Mouse (Mus musculus) intestine, postnatal 0 days (tissue): Measurements from ENCODE around the gene Vkorc1l1. TPM values are rescaled to one million over a fixed set of nuclear protein-coding genes. Genes with fewer than 3 reads are reported as not detected.

Source experiments
- ATAC-seq: fragments of 200-750 bp; cut with Nextera tagmentation; 2 replicates; pipeline ENCODE4 v1.8.0; 2017; ENCODE audit warnings: mild to moderate bottlenecking, moderate TSS enrichment, moderate library complexity
- H3K27ac ChIP-seq: fragments of 300-500 bp; sonication (generic); 2 replicates; pipeline ENCODE4 v1.5.1; 2014; ENCODE audit warnings: mild to moderate bottlenecking, low read depth, low read length, moderate library complexity
- H3K27me3 ChIP-seq: fragments of 300-500 bp; sonication (generic); replicated peaks from 2 replicates; pipeline ENCODE4 v1.6.1; 2014; ENCODE audit warnings: low read length, mixed read lengths; ENCODE audit not compliant: control insufficient read depth, insufficient read depth
- H3K36me3 ChIP-seq: fragments of 300-500 bp; sonication (generic); 2 replicates; pipeline ENCODE4 v1.6.1; 2014; ENCODE audit warnings: mild to moderate bottlenecking, moderate library complexity; ENCODE audit not compliant: control insufficient read depth, insufficient read depth
- H3K4me1 ChIP-seq: fragments of 300-500 bp; sonication (generic); replicated peaks from 2 replicates; pipeline ENCODE4 v1.6.1; 2014; ENCODE audit warnings: antibody characterized with exemption, low read length, mixed read lengths; ENCODE audit not compliant: control insufficient read depth, insufficient read depth
- H3K4me2 ChIP-seq: fragments of 300-500 bp; sonication (generic); replicated peaks from 2 replicates; pipeline ENCODE4 v1.6.1; 2014; ENCODE audit warnings: low read depth, mild to moderate bottlenecking, moderate library complexity
- H3K4me3 ChIP-seq: fragments of 300-500 bp; sonication (generic); 2 replicates; pipeline ENCODE4 v1.5.1; 2014; ENCODE audit warnings: low read depth, low read length
- H3K9ac ChIP-seq: fragments of 300-500 bp; sonication (generic); 2 replicates; pipeline ENCODE4 v1.6.1; 2014; ENCODE audit warnings: mild to moderate bottlenecking, low read depth, low read length
- H3K9me3 ChIP-seq: fragments of 300-500 bp; sonication (generic); 2 replicates; pipeline ENCODE4 v1.6.1; 2016; ENCODE audit warnings: mixed run types; ENCODE audit not compliant: control insufficient read depth
- CTCF ChIP-seq: sonication (generic); IDR thresholded peaks from 2 replicates; pipeline ENCODE4 v1.5.1; 2016; ENCODE audit warnings: low read depth, mild to moderate bottlenecking, control low read depth, antibody characterized with exemption, moderate library complexity
- WGBS: fragments of 180-500 bp; shearing (Covaris S2); extraction: QIAGEN DNeasy Blood & Tissue Kit; methylation state at CpG from one replicate; pipeline ENCODE4 v1.1.7; 2014; 5-methylcytosine and 5-hydroxymethylcytosine counted together
- polyA plus RNA-seq: library from polyadenylated mRNA; unstranded; fragments of >200 nt; fragmentation: Nextera tagmentation; extraction: Ambion mirVana; gene quantifications from 2 replicates; pipeline ENCODE4 v1.2.1, GENCODE M21; 2015

The Vkorc1l1 gene
- polyA plus RNA-seq, 1 experiment from 2014 or later, result 92.1 TPM

DNA sequence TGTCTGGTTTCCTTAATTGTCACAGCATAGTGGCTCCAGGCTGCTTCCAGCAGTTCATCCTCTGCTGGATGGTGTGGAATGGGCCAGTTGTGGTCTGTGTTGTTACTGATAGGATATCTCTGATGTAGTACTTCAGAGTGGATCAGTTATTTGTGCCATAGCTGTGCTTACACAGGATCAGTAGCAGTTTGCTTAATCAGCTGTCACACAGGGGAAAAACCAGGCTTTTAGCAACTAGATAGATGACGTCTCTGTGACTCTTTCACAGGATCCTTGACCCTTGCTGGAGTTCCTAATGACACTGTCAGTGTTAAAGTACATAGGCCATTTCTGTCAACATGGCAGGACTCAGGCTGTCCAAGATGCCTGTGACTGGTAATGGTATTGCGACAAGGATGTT, 92.1 kb downstream of the Vkorc1l1 start:
- TF ChIP-seq CTCF, result no peak
- WGBS, result 71% methylated on average over 2 of the region's 2 CpGs

More for the DNA sequence above, 92.1 kb downstream of the Vkorc1l1 start:
- no peaks in the 10 kb centered on the region for H3K9me3 ChIP-seq
- H3K4me3 ChIP-seq, result no peak overlapping the region
- H3K27me3 ChIP-seq, result no peaks in the 10 kb centered on the region
- H3K9ac ChIP-seq, result no peak overlapping the region
- H3K27ac ChIP-seq, result no peak overlapping the region
- no peaks in the 10 kb centered on the region for H3K4me1 ChIP-seq
- peaks cover 23% of the 10 kb centered on the region for H3K36me3 ChIP-seq
- no peak for ATAC-seq
- no peak overlapping the region for H3K4me2 ChIP-seq

Other genes with a start within 250 kb of the Vkorc1l1 start
- not detected in 2 replicates for gene Sept14, start 233.5 kb upstream of the Vkorc1l1 start, polyA plus RNA-seq
- gene Mrps17, start 226.5 kb upstream of the Vkorc1l1 start, polyA plus RNA-seq, result 109 and 115 TPM in 2 replicates
- gene Nipsnap2, start 216.9 kb upstream of the Vkorc1l1 start, polyA plus RNA-seq, result 51.0 and 51.2 TPM in 2 replicates
- gene Psph, start 154.5 kb upstream of the Vkorc1l1 start, polyA plus RNA-seq, result 22.2 and 23.6 TPM in 2 replicates
- gene Sumf2, start 95.0 kb upstream of the Vkorc1l1 start, polyA plus RNA-seq, result 14.6 and 15.1 TPM in 2 replicates
- 1,534 and 1,607 TPM in 2 replicates for gene Chchd2, start 54.5 kb upstream of the Vkorc1l1 start, polyA plus RNA-seq
- gene Zbed5, start 46.2 kb upstream of the Vkorc1l1 start, polyA plus RNA-seq, result 1.8 and 2.4 TPM in 2 replicates
- gene Phkg1, start 43.4 kb upstream of the Vkorc1l1 start, polyA plus RNA-seq, result not detected in 2 replicates
- gene Nupr1l, start 33.4 kb upstream of the Vkorc1l1 start, polyA plus RNA-seq, result 3.3 and 3.8 TPM in 2 replicates
- 260 and 264 TPM in 2 replicates for gene Gusb, start 61.1 kb downstream of the Vkorc1l1 start, polyA plus RNA-seq
- 148 and 182 TPM in 2 replicates for gene Asl, start 87.3 kb downstream of the Vkorc1l1 start, polyA plus RNA-seq
- 39.5 and 41.6 TPM in 2 replicates for gene Crcp, start 87.3 kb downstream of the Vkorc1l1 start, polyA plus RNA-seq
- gene Tpst1, start 131.4 kb downstream of the Vkorc1l1 start, polyA plus RNA-seq, result 28.7 and 29.3 TPM in 2 replicates
- gene Kctd7, start 202.9 kb downstream of the Vkorc1l1 start, polyA plus RNA-seq, result 2.4 and 2.9 TPM in 2 replicates
- 21.1 and 21.9 TPM in 2 replicates for gene Rabgef1, start 229.8 kb downstream of the Vkorc1l1 start, polyA plus RNA-seq